Mouse (Mus musculus): ENCODE results near the gene Serpinb1a.

Gene Serpinb1a

DNA sequence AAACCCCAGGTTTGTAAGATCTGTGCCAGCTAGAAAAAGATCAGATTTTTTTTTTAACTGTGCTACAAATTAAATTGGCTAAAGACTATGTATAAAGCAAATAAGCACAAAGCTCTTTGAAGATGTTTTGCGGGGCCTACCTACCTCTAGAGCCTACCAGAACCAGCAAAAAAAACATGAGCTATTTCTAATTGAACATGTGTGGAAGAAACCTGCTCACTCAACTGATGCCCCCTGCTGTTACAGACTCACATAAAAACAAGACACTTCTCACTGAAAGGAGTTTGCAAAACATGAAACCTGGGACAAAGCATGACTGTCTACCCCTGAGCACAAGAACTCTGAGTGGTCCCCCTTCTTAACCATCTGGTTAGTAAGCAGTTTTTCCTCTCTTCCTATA is 53.9 kb downstream of the Serpinb1a start:
- DNase-seq (ENCODE audit: low spot score) = no peak

DNA sequence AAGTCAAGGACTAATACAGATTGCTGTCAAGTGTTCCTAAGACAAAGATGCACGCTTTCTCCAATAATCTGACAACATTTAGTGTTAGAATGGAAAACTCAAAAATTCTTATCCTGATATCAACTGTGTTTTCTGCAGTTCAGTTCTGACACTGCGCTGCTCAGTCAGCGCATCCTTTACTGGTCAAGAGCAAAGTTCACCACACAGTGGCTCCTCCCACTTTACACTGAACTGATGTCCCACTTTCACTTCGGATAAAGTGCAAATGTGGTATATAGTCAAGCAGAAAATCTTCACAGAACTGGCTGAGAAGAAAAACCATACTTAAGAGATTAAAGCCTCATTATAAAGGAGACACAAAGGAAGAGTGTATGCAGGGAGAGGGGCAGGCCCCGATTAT is 55.8 kb downstream of the Serpinb1a start:
- DNase-seq (ENCODE audit: low spot score) = no peak

DNA sequence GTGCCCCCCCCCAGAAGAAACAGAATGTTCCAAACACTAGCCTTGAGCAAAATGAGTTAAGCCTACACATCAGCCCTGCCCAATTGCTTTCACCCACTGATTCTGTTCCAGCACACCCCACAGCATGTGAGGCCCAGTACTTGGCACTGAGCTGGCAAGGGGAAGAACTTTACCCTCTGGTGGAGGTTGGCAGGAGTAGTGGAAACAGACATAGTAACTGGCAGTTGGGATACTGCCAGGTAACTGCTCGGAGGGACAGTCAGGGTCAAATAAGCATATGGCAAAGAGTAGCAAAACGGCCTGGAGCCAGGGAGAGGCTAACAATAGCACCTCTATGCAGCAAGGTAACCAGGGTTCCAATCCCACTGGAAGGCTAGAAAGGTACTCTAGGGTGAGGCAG is 56.4 kb downstream of the Serpinb1a start:
- no peak for DNase-seq (ENCODE audit: low spot score)
